Mouse (Mus musculus): ENCODE measurements at regions not wholly inside any gene's neighbourhood (a gene's known extent, or its start where the extent isn't known, plus 50 kb on each side); places are given as distances from the start of the nearest gene placed in this dataset.
A peak's percentile ranks its signal among the peaks of the same experiment; 100 is the strongest.
"Not testable (repeated sequence)": the region's sequence is repeated elsewhere in the genome, so short reads cannot be mapped to it uniquely, and the experiment has no call there.

GRCm38 (mm10) chr8:46355066-46355465 is 60.6 kb upstream of the Helt start:
- no peak for DNase-seq

GRCm38 (mm10) chr8:46357961-46358360 is 63.5 kb upstream of the Helt start:
- DNase-seq, result not testable (repeated sequence)

- DNase-seq, result no peak
Measured at GRCm38 (mm10) chr8:46362871-46363306, 68.4 kb upstream of the Helt start.

GRCm38 (mm10) chr8:46365711-46366110 is 71.2 kb upstream of the Helt start:
- no peak for DNase-seq

- no peak for DNase-seq
Measured at GRCm38 (mm10) chr8:46367125-46367524, 72.7 kb upstream of the Helt start.

- DNase-seq, result no peak
Measured at GRCm38 (mm10) chr8:46374092-46374491, 79.6 kb upstream of the Helt start.

- DNase-seq, result no peak
Measured at GRCm38 (mm10) chr8:46375986-46376385, 81.5 kb upstream of the Helt start.

- DNase-seq, result no peak
Measured at GRCm38 (mm10) chr8:46384926-46385325, 85.9 kb upstream of the Acsl1 start.

- no peak for DNase-seq
Measured at GRCm38 (mm10) chr8:46385806-46386205, 85.0 kb upstream of the Acsl1 start.

GRCm38 (mm10) chr8:46386553-46386952 is 84.3 kb upstream of the Acsl1 start:
- no peak for DNase-seq

GRCm38 (mm10) chr8:46387037-46387436 is 83.8 kb upstream of the Acsl1 start:
- DNase-seq, result no peak

GRCm38 (mm10) chr8:46388421-46388820 is 82.4 kb upstream of the Acsl1 start:
- no peak for DNase-seq

GRCm38 (mm10) chr8:46390431-46390830 is 80.4 kb upstream of the Acsl1 start:
- peak; percentile 8 for DNase-seq

GRCm38 (mm10) chr8:46391678-46392077 is 79.2 kb upstream of the Acsl1 start:
- DNase-seq, result no peak

GRCm38 (mm10) chr8:46393296-46393695 is 77.5 kb upstream of the Acsl1 start:
- no peak for DNase-seq

- DNase-seq, result no peak
Measured at GRCm38 (mm10) chr8:46394750-46395149, 76.1 kb upstream of the Acsl1 start.

GRCm38 (mm10) chr8:46395348-46395747 is 75.5 kb upstream of the Acsl1 start:
- no peak for DNase-seq

GRCm38 (mm10) chr8:46397081-46397480 is 73.8 kb upstream of the Acsl1 start:
- no peak for DNase-seq

GRCm38 (mm10) chr8:46397777-46398176 is 73.1 kb upstream of the Acsl1 start:
- no peak for DNase-seq

GRCm38 (mm10) chr8:46400595-46400994 is 70.2 kb upstream of the Acsl1 start:
- no peak for DNase-seq

- DNase-seq, result no peak
Measured at GRCm38 (mm10) chr8:46403877-46404560, 66.8 kb upstream of the Acsl1 start.

- no peak for DNase-seq
Measured at GRCm38 (mm10) chr8:46408886-46409285, 62.0 kb upstream of the Acsl1 start.

GRCm38 (mm10) chr8:46409296-46409695 is 61.5 kb upstream of the Acsl1 start:
- DNase-seq, result no peak

- no peak for DNase-seq
Measured at GRCm38 (mm10) chr8:46411877-46412625, 58.8 kb upstream of the Acsl1 start.
